Mouse (Mus musculus) gastrocnemius, postnatal 25 days (tissue): Measurements from ENCODE around the gene Flt3. TPM values are rescaled to one million over a fixed set of nuclear protein-coding genes. Genes with fewer than 3 reads are reported as not detected.

Experiments
- DNase-seq: peaks from one replicate; pipeline ENCODE4 v3.0.0; 2022
- total RNA-seq, 2 experiments: library from RNA; stranded (reverse); gene quantifications; 1 replicate in 1 of 2; 2 replicates in 1 of 2; pipeline ENCODE4 v1.2.3; 2021

The Flt3 gene
- total RNA-seq, 2 experiments from 2014 or later = not detected

GRCm38 (mm10) chr5:147408731-147409130 lies 8.4 kb upstream of the Flt3 start:
- DNase-seq = no peak

DNA sequence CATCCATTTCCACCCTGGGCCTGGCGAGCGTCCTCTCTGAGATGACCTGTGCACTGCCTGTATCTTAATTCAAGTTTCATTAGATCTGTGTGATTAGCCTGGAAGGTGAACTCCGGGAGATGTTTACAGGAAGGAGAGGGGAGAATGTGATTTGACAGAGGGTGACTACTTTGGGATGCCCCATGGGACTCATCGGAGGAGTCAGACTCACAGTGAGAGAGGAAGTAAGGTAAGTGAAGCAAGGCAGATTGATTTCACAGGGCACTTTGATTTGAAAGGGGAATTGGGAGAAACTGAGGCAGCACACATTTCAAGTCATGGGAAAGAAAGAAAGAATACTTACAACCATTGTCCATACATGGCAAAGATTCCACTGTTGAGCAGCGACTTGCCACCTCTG lies 5.8 kb upstream of the Flt3 start:
- no peak for DNase-seq

DNA sequence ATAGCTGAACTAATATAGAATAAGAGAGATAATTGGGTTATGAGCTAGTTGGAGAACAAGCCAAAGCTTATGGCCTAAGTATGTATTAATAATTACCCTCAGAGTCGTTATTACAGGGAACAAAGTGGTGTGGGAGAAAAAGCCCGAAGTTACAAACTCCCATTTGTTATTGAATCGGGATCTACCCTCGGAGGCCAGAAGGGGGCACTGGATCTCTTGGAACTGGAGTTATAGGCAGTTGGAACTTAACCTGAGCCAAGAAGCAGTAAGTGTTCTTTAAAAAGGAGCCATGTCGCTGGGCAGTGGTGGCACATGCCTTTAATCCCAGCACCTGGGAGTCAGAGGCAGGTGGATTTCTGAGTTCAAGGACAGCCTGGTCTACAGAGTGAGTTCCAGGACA lies 2.2 kb upstream of the Flt3 start:
- DNase-seq = no peak

GRCm38 (mm10) chr5:147401024-147401423 lies 735 bp upstream of the Flt3 start:
- DNase-seq = no peak

- no peak for DNase-seq
Measured at GRCm38 (mm10) chr5:147400505-147400979, 253 bp upstream of the Flt3 start.

DNA sequence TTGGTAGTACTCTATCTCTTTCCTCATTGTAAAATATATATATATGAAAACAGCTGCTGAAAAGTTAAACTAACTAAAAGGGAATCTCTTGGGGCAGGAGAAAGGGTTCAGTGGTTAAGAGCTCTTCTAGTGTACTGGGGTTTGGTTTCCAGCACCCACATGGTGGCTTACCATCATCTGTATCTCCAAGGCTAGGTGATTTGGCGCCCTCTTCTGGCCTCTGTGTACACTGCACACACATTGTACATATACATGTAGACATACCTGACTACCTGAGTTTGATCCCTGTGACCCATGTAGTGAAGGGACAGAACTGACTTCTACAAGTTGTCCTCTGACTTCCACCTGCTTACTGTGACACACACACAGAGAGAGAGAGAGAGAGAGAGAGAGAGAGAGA lies 5.2 kb downstream of the Flt3 start:
- DNase-seq = no peak

- DNase-seq = no peak
Measured at GRCm38 (mm10) chr5:147392667-147393213, 7.5 kb downstream of the Flt3 start.

GRCm38 (mm10) chr5:147390772-147391171 lies 9.5 kb downstream of the Flt3 start:
- DNase-seq = no peak

DNA sequence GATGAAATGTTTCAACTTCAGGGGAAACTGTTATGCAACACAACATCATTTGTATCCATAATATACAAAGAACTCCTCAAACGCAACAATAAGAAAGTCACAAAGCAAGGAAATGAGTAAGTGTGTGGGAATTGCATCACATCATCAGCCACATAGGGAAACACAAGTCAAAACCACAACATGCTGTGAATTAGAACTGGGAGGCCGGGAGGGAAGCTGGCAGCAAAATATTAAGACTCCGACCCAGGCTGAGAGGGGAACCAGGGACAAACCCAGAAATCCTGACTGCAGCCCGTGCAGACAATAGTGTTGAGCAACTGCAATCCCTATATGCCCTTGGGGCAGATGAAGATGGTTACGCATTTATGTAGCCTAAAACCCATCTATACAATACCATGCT lies 11.2 kb downstream of the Flt3 start:
- no peak for DNase-seq

- DNase-seq = no peak
Measured at GRCm38 (mm10) chr5:147388376-147389008, 11.8 kb downstream of the Flt3 start.

DNA sequence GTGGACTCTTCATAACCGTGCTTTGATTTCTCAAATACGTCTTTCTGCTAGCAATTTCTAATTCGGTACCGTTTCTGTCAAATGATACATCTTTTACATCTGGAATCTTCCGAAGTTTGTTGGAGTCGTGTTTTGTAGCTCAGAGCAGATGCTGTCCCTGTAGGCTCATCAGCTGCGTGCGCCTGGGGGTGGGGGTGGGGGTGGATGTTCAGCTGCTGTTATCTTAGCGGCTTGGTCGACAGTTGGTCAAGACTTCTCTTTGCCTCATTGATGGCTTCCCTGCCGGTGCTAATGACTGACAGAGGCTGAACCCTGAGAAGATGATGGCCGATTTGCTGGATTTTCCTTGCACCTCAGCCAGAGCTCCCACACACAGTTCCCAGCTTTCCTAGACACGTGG lies 13.4 kb downstream of the Flt3 start:
- DNase-seq = no peak

- no peak for DNase-seq
Measured at GRCm38 (mm10) chr5:147381396-147381795, 18.9 kb downstream of the Flt3 start.

- DNase-seq = no peak
Measured at GRCm38 (mm10) chr5:147379481-147379880, 20.8 kb downstream of the Flt3 start.

DNA sequence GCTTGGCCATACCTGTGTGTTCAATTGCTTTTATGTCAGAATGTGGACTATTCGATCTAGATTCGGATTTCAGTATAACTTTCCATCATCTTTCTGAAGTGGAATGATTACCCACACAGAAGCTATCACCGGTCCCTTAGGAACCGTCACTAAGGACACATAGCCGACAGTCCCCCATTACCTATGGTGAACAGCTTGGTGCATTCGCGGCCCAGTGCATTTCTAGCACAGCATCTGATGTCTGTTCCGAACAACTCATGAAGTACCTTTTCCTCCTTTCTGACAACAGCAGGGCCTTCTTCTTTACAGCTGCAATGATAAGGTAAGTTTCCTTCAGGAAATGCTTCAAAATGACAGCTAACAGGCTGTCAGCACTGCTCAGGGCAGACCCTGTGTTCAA lies 30.0 kb downstream of the Flt3 start:
- no peak for DNase-seq

DNA sequence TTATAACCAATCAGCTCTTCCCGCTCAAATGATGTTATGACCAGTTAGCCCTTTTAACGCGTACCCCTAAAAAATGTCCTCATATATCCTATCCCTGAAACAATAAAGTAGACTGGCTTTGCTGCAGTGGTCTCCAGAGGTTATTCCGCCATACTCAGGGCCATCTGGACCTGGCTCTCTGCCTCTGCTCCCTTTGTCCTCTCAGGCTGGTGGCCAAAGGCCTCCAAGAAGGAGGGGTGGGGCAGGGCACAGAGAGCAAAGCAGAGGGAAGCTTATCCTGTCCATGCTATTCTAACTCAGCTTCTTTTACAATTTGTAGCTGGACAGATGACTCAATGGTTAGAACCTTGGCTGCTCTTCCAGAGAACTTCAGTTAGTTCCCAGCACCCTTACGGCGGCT lies 32.1 kb downstream of the Flt3 start:
- no peak for DNase-seq

GRCm38 (mm10) chr5:147365995-147366765 lies 34.1 kb downstream of the Flt3 start:
- no peak for DNase-seq

DNA sequence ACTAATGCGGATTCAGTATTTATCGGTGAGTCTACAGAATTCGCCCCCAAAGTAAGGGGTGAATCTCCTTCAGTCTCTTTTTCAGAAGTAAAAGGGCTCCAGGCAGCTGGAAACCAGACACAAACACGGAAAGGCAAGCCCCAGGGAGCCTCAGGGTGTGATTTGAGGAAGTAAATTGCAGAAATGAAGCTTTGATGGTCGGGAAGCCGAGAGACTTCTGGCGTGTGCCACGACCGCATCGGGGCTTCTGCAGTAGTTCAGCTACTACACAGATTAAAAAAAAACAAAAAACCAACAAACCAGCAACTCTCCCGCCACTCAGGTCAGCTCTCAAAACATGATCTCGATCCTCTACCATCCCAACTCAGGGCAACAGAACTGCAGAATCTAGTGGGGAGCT lies 37.2 kb downstream of the Flt3 start:
- no peak for DNase-seq

DNA sequence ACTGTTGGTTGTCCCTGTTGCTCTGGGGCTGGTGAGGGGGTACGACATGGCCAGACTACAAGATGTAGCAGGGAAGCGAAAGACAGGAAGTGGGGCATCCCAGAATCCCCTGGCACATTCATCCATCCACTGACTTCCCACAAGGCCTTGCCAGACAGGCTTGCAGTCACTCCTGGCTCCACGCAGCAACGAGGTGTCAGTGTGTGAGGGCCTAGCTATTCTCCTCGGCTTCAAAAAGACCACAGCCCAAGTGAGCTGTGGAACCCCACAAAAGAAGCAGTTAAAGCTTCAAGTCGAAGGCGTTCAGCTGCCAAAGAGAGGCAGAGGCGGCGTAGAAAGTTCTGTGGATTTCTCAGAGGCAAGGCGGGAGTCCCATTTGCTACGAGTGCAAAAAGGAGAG lies 41.8 kb downstream of the Flt3 start:
- no peak for DNase-seq

DNA sequence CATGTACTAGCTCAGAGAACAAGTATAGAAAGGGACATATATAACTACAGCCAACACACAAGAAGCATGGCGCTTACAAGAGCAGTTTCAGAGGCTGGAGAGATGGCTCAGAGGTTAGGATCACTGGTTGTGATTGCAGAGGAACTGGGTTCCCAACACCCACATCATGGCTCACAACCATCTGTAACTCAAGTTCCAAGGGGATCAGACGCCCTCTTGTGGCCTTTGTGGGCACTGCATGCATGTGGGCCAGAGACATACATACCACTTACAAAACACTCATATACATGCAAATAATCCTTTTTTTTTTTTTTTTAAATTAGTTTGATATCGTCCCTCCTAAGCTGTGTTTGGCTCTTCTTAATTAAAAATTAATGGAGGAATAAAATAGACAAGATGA lies 42.8 kb downstream of the Flt3 start:
- no peak for DNase-seq

DNA sequence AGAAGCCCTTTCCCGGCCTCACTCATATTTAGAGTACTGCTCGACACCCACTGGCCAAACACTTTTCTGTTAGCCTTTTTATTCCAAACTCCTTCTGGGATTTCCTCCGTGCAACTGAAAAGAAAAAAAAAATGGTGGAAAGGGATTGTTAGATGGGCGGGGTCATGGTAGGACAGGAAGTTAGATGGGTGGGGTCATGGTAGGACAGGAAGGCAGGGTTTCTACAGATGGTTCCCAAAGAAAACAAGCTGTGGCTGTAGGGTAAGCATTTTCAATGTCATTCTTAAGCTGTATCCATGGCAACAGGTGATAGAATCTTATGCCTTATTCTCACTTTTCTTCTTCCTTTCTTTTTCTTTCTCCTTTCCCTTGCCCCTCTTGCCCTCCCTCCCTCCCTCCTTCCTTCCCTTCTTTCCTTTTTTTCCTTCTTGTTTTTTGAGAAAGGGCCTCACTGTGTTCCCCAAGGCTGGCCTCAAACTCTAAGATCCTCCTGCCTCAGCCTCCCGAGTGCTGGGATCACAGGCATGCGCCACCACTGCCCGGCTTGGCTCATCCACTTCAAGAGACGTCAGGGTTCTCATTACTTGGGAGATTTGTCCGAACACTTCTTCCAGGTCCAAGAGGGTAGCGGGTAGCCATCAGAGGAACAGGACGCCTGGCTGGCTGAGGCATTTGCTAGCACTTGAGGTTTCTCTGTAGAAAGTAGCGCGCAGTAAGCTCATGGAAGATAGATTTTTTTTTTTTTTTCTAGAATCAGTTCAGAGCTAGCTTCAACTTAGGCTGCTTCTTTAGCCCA lies 43.8 kb downstream of the Flt3 start:
- no peak for DNase-seq

DNA sequence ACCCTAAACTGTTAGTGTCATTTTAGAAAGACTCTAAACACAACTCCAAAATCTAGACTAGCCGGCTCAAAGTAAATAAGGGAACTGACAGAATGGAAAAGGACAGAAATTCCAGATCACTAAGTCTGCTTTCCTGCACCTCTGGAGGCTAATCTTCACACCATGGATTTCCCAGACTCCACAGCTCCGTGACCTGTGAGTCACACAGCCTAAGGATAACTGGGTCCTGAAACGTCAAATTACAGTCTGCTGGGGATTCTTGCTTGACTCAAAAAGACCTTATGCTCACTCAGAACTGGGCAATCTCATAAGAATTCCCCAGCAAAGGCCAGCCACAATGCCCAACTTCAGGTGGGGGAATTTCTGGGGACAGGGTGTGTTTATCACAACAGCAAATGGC lies 44.5 kb downstream of the Flt3 start:
- no peak for DNase-seq

- no peak for DNase-seq
Measured at GRCm38 (mm10) chr5:147354985-147355384, 45.3 kb downstream of the Flt3 start.
